In the genomic region with DNA sequence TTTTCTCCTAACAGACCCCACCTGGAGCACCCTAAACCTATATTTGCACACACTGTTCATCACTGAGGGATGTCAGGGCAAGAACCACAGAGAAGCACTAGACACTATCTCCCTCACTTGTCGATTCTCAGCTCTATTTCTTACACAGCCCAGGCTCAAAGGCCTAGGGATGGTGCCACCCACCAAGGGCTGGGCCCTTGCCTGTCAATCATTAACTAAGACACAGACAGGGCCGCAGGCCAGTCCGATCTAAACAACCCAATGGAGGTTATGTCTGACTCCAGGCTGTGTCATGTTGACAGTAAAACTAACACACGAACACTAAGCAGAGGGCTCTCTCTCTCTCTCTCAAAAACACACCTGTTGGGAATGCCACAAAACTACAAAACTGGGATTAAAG, we compare ENCODE assay signal across 12 mouse cellular contexts. TPM values are rescaled to one million over a fixed set of nuclear protein-coding genes. Genes with fewer than 3 reads are reported as not detected.
DNase-seq lines count a peak whose midpoint lies in the region; ATAC-seq lines count a peak whose summit lies in the region.
"Had no signal": no experiment of that assay in that cellular context is flagged by ENCODE, and none has a peak within 500 bp of the region (broad histone marks: within the 10 kb centered on the region; RNA-seq: fewer than 3 reads in every experiment).

No protein-coding gene starts in this region.

- ATAC-seq in hindbrain, embryonic 13.5 days (ENCODE audit: low FRiP score), result no peak
- ATAC-seq in hindbrain, embryonic 11.5 days (ENCODE audit: low FRiP score), result no peak
- no peak for ATAC-seq in embryonic facial prominence, embryonic 15.5 days (ENCODE audit: insufficient number of reproducible peaks, low FRiP score, low TSS enrichment, low read depth)
- no peak for ATAC-seq in neural tube, embryonic 15.5 days (ENCODE audit: low FRiP score)
- no peak for ATAC-seq in activated CD4-positive, CD25-positive, alpha-beta regulatory T cell, adult 4 months
- ATAC-seq in megakaryocyte, adult 5-6 weeks (ENCODE audit: poor library complexity, severe bottlenecking), result no peak

- H3K27ac ChIP-seq in hindbrain, embryonic 13.5 days, result peak overlapping the region; percentile 64; the same call in 1 of the 2 replicates
- no peak overlapping the region for H3K27ac ChIP-seq in hindbrain, embryonic 11.5 days (ENCODE audit: low read depth, low read length)
- H3K27ac ChIP-seq in embryonic facial prominence, embryonic 15.5 days (replicated peaks), result peak overlapping the region; percentile 58
- peak overlapping the region; percentile 60 for H3K27ac ChIP-seq in neural tube, embryonic 15.5 days (replicated peaks)
- H3K27ac ChIP-seq: liver, embryonic 14.5 days had no signal

- 0 out of 2 replicates have a peak, but pooled peaks cover under 1% of the 10 kb centered on the region for H3K27me3 ChIP-seq in hindbrain, embryonic 13.5 days
- H3K27me3 ChIP-seq in hindbrain, embryonic 11.5 days (ENCODE audit: control insufficient read depth, insufficient read depth, low read length), result no peaks in the 10 kb centered on the region
- no peaks in the 10 kb centered on the region for H3K27me3 ChIP-seq in embryonic facial prominence, embryonic 15.5 days
- no peaks in the 10 kb centered on the region for H3K27me3 ChIP-seq in neural tube, embryonic 15.5 days (replicated peaks)

- WGBS in hindbrain, embryonic 13.5 days, result 74% methylated on average over 4 of the region's 4 CpGs
- 79% methylated on average over 4 of the region's 4 CpGs for whole genome bisulfite sequencing in hindbrain, embryonic 11.5 days
- 56% methylated on average over 4 of the region's 4 CpGs for WGBS in embryonic facial prominence, embryonic 15.5 days
- WGBS in neural tube, embryonic 15.5 days, result 87% methylated on average over 4 of the region's 4 CpGs

- no peak overlapping the region for H3K4me2 ChIP-seq in hindbrain, embryonic 13.5 days
- no peak overlapping the region for H3K4me2 ChIP-seq in hindbrain, embryonic 11.5 days (replicated peaks; ENCODE audit: low read depth, low read length)
- no peak overlapping the region for H3K4me2 ChIP-seq in embryonic facial prominence, embryonic 15.5 days (replicated peaks)
- H3K4me2 ChIP-seq in neural tube, embryonic 15.5 days, result no peak overlapping the region
- H3K4me2 ChIP-seq: midbrain, embryonic 11.5 days had no signal

- DNase-seq in hindbrain, embryonic 11.5 days (ENCODE audit: low spot score), result no peak
- DNase-seq in kidney, adult 9 months, result peak; percentile 84
- DNase-seq in right cerebral cortex, postnatal 14 days, result no peak
- DNase-seq: heart, postnatal 14 days had no signal

- no peak overlapping the region for H3K9ac ChIP-seq in hindbrain, embryonic 13.5 days
- no peak overlapping the region for H3K9ac ChIP-seq in hindbrain, embryonic 11.5 days (ENCODE audit: low read depth, low read length)
- no peak overlapping the region for H3K9ac ChIP-seq in embryonic facial prominence, embryonic 15.5 days
- H3K9ac ChIP-seq in neural tube, embryonic 15.5 days (replicated peaks), result no peak overlapping the region
- H3K9ac ChIP-seq: liver, embryonic 14.5 days had no signal

- no peaks in the 10 kb centered on the region for H3K9me3 ChIP-seq in hindbrain, embryonic 13.5 days
- H3K9me3 ChIP-seq in hindbrain, embryonic 11.5 days (ENCODE audit: control insufficient read depth, low read length), result no peaks in the 10 kb centered on the region
- H3K9me3 ChIP-seq in embryonic facial prominence, embryonic 15.5 days (replicated peaks), result no peaks in the 10 kb centered on the region
- H3K9me3 ChIP-seq in neural tube, embryonic 15.5 days (replicated peaks), result no peaks in the 10 kb centered on the region

- H3K4me3 ChIP-seq in hindbrain, embryonic 13.5 days, result no peak overlapping the region
- no peak overlapping the region for H3K4me3 ChIP-seq in hindbrain, embryonic 11.5 days (ENCODE audit: low read depth, low read length)
- H3K4me3 ChIP-seq in embryonic facial prominence, embryonic 15.5 days (replicated peaks), result no peak overlapping the region
- H3K4me3 ChIP-seq in neural tube, embryonic 15.5 days (replicated peaks), result no peak overlapping the region

- H3K36me3 ChIP-seq in hindbrain, embryonic 13.5 days, result no peaks in the 10 kb centered on the region
- no peaks in the 10 kb centered on the region for H3K36me3 ChIP-seq in hindbrain, embryonic 11.5 days (ENCODE audit: control insufficient read depth, insufficient read depth, low read length)
- H3K36me3 ChIP-seq in embryonic facial prominence, embryonic 15.5 days, result no peaks in the 10 kb centered on the region
- no peaks in the 10 kb centered on the region for H3K36me3 ChIP-seq in neural tube, embryonic 15.5 days

- peaks cover 42% of the 10 kb centered on the region for H3K4me1 ChIP-seq in hindbrain, embryonic 13.5 days (replicated peaks)
- H3K4me1 ChIP-seq in hindbrain, embryonic 11.5 days (replicated peaks; ENCODE audit: control insufficient read depth, insufficient read depth, low read length), result 0 out of 2 replicates have a peak, but pooled peaks cover 2% of the 10 kb centered on the region
- H3K4me1 ChIP-seq in embryonic facial prominence, embryonic 15.5 days, result peaks cover 47% of the 10 kb centered on the region
- H3K4me1 ChIP-seq in neural tube, embryonic 15.5 days, result peaks cover 41% of the 10 kb centered on the region

RNA-seq across cellular contexts. Expression of gene Afap1l2, which starts 9.7 kb away (rescaled TPM):
- 9.5 and 12.2 TPM in 2 replicates for polyA plus RNA-seq in hindbrain, embryonic 13.5 days (2015; fragmentation: Nextera tagmentation; extraction: Ambion mirVana)
- polyA plus RNA-seq in hindbrain, embryonic 11.5 days (2014; fragmentation: Nextera tagmentation; extraction: Ambion mirVana), result 3.7 and 5.5 TPM in 2 replicates
- polyA plus RNA-seq in embryonic facial prominence, embryonic 15.5 days (2015; fragmentation: Nextera tagmentation; extraction: Ambion mirVana), result 12.2 and 12.8 TPM in 2 replicates
- polyA plus RNA-seq in neural tube, embryonic 15.5 days (2015; fragmentation: Nextera tagmentation; extraction: Ambion mirVana), result 12.3 and 15.9 TPM in 2 replicates
- not detected for polyA plus RNA-seq in activated CD4-positive, CD25-positive, alpha-beta regulatory T cell, adult 4 months (2017; shearing (Covaris generic))
- not detected in 2 replicates for total RNA-seq in megakaryocyte, adult 5-6 weeks (2015)
- total RNA-seq in megakaryocyte, adult 5-6 weeks (2017), result not detected in 2 replicates
- total RNA-seq: granulocyte monocyte progenitor cell, adult 5-6 weeks had no signal
